Mouse (Mus musculus): ENCODE results near the gene Ly6g6d. TPM values are rescaled to one million over a fixed set of nuclear protein-coding genes. Genes with fewer than 3 reads are reported as not detected.

Gene Ly6g6d
- under 1 TPM in 1 of 2 experiments, not detected in 1; 0.60 TPM for polyA plus RNA-seq (2017; shearing (Covaris generic))

GRCm38 (mm10) chr17:35077786-35078233 is at the start of gene Ly6g6d:
TSS of gene Ly6g6d (minus strand) at chr17:35078065.

GRCm38 (mm10) chr17:35126206-35126611 is 48.3 kb upstream of the Ly6g6d start, which contains the start of gene D17H6S53E:
TSS of gene D17H6S53E (plus strand) at chr17:35126373.

GRCm38 (mm10) chr17:35121871-35122303 is 44.0 kb upstream of the Ly6g6d start, which contains the start of gene Csnk2b:
TSS of gene Csnk2b (minus strand) at chr17:35122053.

DNA sequence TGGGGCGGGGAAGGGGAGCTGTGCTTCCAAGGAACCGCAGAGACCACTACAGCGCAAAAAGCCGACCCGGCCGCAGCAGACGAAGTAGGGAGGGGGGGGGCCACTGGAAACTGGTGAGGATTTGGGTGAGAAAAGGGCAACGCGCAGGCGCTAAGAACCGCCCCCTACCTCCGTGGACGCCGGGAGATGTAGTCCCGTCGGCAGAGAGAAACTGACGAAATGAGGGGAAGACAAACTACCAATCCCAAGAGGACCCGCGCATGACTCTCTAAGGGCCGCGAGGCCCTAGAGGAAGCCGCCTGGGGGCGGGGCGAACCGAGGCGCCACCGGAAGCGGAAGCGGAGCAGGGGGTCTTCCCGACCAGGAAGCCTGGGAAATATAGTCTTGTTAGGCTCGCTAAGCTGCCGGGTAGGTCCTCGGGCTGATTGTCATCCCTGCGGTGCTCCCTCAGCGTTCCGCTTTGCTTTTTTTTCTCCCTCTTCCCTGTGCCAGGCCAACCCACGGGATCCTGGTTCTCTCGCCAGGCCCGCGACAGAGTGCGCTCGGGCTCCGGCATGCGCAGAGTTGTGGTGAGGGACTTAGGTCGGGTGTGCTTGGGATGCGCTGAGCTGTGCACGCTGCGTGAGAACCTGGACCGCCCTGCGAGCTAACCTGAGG is 43.4 kb upstream of the Ly6g6d start, which contains the start of gene Gpank1:
Gene Gpank1 (plus strand): TSS at position 313 of the 657 bp plus-strand sequence.

DNA sequence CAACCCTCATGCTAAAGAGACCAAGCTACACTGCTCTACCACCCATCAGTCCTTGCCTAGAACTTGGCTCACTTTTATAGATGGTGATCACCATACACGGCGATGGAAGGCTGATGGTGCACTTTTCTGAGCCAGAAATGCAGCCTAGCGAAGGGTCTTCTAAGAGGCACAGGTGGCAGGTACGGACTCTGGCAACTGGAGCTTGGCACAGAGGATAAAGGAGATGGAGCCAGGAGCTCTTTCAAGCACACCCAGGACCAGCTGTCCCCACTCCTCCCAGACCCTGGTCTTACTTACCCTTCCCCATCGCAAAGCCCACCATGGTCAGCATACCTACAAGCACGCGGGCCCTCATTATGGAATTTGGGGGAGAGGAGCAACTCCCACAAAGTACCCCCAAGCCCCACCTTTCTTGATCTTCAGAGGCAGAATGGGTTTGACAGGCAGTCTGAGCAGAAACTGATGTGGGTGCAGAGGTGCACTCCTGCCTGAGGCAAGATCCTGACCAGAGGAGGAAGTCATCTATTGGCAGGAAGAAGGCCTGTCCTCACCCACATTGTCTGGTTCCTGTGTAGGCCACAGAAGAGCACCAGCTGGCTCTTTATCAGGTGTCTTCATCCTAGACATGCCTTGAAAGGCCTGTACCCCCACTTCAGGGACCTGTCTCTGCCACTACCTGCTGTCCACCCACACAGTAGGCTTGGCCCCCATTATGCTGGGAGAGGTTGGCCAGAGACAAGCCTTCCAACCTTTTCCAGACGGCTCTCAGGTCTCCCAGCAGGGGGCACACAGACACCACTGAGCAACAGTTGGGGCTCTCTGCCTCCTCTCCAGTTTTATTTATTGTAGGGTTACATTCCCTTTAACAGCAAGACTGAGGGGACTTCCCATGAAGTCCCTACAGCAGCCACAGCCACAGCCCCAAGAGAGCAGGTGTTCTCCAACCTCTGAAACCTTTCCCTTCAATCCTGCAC is 37.5 kb upstream of the Ly6g6d start, which contains the start of gene Ly6g5b:
Gene Ly6g5b (minus strand): TSS at position 383 of the 974 bp plus-strand sequence.

DNA sequence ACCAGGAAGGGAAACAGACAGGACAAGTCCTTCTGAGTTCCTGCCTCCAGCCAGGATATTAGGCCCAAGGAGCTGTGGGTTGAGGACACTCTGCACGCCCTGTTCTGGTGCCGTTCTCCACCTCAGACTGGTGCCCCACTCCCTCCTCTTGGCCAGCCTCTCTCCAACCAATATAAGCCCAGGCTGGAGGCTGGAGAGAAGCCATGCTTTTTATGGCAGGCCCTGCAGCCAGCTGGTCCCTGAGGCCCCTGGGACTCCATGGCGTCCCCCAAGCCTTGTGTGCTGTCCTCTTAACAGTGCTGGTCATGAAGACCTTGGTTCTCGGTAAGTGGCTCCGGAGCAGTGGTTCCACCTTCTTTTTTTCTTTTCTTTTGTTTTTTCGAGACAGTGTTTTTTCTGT is 30.2 kb upstream of the Ly6g6d start, which contains the start of gene Ly6g5c:
Gene Ly6g5c (plus strand): TSS at position 183 of the 400 bp plus-strand sequence.

DNA sequence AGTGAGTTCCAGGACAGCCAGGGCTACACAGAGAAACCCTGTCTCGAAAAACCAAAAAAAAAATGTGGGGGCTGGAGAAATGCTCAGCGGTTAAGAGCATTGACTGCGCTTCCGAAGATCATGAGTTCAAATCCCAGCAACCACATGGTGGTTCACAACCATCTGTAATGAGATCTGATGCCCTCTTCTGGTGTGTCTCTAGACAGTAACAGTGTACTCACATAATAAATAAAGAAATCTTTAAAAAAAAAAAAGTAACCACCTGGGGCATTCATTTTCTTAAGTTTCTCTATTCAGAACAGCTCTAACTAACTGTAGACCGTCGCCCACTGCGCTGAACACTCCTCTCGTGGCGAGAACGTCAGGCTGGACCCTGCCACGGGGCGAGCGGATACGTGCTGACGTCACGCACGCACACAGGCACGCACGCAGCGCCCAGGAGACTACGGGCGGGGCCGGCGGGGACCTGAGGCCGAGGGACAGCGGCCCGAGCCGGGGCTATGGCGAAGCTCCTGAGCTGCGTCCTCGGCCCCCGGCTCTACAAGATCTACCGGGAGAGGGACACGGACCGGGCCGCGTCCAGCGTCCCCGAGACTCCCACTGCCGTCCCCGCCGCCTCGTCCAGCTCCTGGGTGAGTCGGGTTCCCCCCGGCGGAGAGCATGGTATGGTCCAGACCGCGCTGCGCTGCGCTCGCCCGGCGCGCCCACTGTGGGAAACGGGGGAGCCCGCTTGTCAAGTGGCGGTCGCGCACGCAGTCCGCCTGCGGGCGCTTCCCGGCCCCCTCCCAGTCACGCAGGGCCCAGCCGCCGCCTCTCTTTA is 11.2 kb upstream of the Ly6g6d start, which contains the start of gene Abhd16a:
Gene Abhd16a (plus strand): TSS at position 439 of the 820 bp plus-strand sequence.

GRCm38 (mm10) chr17:35085208-35085865 is 7.5 kb upstream of the Ly6g6d start, which contains the start of gene Ly6g6f:
TSS of gene Ly6g6f (minus strand) at chr17:35085610.

GRCm38 (mm10) chr17:35076507-35077176 is 1.2 kb downstream of the Ly6g6d start, which contains the start of gene Ly6g6e:
TSS of gene Ly6g6e (plus strand) at chr17:35076902.

GRCm38 (mm10) chr17:35066084-35066483 is 11.8 kb downstream of the Ly6g6d start, which contains the start of gene Mpig6b:
TSS of gene Mpig6b (minus strand) at chr17:35066184.

DNA sequence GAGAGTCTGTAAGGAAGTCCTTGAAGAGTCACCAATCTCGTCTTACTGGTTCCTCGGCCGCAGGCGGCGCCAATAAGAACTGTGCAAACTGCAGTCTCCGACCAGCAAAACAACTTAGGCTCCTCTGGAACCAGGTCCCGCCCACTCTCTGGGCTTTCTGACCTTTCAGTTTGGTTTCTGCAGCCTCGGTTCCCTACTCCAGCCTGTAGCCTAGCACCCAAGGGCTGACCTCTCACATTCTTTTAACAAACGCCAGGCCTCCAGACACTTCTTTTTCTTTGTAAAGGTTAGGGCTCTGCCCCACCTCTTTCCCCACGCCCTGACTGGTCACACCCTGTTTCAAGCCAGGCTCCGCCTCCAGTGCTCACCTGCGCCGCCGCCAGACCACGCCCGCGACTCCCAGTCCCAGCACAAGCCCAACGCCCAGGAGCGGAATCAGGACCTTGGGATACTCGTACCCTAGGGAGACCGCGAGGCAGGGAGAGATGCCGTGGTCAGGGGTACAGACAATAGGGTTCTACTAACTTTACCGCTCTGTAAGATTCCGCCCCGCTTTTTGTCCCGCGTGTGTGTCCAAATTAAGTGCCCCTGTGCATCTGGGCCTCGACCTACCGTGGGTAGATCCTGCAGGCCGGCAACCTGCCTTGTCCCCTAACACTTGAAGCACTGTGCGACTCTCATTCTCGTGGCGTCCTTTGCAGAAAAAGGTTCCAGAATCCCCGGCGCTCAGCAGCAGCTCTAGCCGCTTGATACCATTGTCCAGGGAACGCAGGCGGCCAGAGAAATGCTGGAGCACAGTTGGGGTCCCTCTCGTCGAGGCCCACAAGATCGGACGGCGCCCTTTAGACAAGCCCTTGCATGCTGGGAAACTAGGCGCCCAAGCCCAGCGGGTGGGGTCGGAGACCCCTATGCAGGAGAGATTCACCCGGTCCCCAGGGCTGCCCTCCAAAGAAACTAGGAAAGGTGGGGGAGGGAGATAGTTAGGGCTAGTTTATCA is 12.6 kb downstream of the Ly6g6d start, which contains the start of gene Ly6g6c:
Gene Ly6g6c (plus strand): TSS at position 438 of the 997 bp plus-strand sequence.

GRCm38 (mm10) chr17:35058911-35059892 is 18.7 kb downstream of the Ly6g6d start, which contains the start of gene Ddah2:
TSS of gene Ddah2 (plus strand) at chr17:35059035.

GRCm38 (mm10) chr17:35049561-35050016 is 28.3 kb downstream of the Ly6g6d start, which contains the start of gene Clic1:
TSS of gene Clic1 (plus strand) at chr17:35049966.

DNA sequence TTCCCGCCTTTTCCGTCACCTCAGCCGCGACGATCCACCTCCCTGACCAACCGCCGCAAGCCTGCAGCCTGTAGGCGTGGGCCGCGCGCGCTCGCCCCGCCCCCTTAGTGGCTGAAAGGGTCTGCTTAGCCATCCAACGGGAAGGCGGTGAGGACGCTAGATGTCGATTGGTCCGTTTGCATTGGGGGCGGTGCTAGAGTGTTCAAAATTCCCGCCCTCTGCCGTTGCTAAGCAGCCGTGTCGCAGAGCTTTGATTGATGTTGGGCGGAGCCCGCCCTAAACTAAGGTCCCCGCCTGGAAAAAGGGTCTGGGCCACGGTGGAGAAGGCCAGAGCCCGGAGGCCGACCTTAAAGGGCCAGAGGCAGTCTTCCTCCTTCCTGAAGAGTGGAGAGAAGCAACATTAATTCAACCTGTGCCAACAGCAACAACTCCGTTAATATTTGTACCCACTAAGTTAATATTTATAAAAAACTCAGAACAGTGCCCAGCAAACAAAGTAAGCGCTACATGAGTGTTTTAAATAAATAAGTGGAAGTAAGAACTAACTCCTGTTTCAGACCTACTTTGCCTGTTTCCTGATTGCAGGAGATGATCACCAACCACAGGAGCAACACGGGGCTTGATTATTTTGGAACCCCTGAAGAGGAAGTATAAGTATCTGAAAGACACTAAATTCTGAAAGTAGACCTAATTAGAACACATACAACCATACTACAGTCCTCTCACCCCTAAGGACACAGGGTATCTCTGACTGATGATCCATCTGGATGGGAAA is 31.0 kb downstream of the Ly6g6d start, which contains the start of gene Msh5:
Gene Msh5 (minus strand): TSS at position 65 of the 775 bp plus-strand sequence.

GRCm38 (mm10) chr17:35027277-35028068 is 50.4 kb downstream of the Ly6g6d start, which contains the start of gene Sapcd1:
TSS of gene Sapcd1 (minus strand) at chr17:35028016.

